Mouse (Mus musculus): ENCODE measurements around the gene Amot. TPM values are rescaled to one million over a fixed set of nuclear protein-coding genes. Genes with fewer than 3 reads are reported as not detected.

Gene Amot
- 10 to 100 TPM; 29.4 to 30.8 TPM for total RNA-seq (2021)
- long read RNA-seq: 0 reads

- DNase-seq (ENCODE audit: low spot score in 2 of 2): peak; percentile 65 to 75
Observed at GRCm38 (mm10) chrX:145504717-145505415, at the start of gene Amot. TSS of gene Amot (minus strand) at chrX:145505181.

- no peak for DNase-seq (ENCODE audit: low spot score in 2 of 2)
Observed at GRCm38 (mm10) chrX:145545060-145545459, 40.1 kb upstream of the Amot start.

- no peak for DNase-seq (ENCODE audit: low spot score in 2 of 2)
Observed at GRCm38 (mm10) chrX:145543602-145544490, 38.9 kb upstream of the Amot start.

GRCm38 (mm10) chrX:145541050-145541449, 36.1 kb upstream of the Amot start:
- DNase-seq (ENCODE audit: low spot score in 2 of 2): no peak

GRCm38 (mm10) chrX:145540321-145540720, 35.3 kb upstream of the Amot start:
- DNase-seq (ENCODE audit: low spot score in 2 of 2): no peak

GRCm38 (mm10) chrX:145529602-145530001, 24.6 kb upstream of the Amot start:
- DNase-seq (ENCODE audit: low spot score in 2 of 2): no peak

- DNase-seq (ENCODE audit: low spot score in 2 of 2): no peak
Observed at GRCm38 (mm10) chrX:145516322-145517066, 11.5 kb upstream of the Amot start.

GRCm38 (mm10) chrX:145515498-145516158, 10.6 kb upstream of the Amot start:
- no peak for DNase-seq (ENCODE audit: low spot score in 2 of 2)

- DNase-seq (ENCODE audit: low spot score in 2 of 2): no peak
Observed at GRCm38 (mm10) chrX:145510675-145511074, 5.7 kb upstream of the Amot start.

GRCm38 (mm10) chrX:145505457-145506201, 648 bp upstream of the Amot start:
- DNase-seq (ENCODE audit: low spot score in 2 of 2): peak; percentile 48 to 61

GRCm38 (mm10) chrX:145501666-145502355, 3.2 kb downstream of the Amot start:
- DNase-seq (ENCODE audit: low spot score in 2 of 2): no peak

- DNase-seq (ENCODE audit: low spot score in 2 of 2): no peak
Observed at GRCm38 (mm10) chrX:145499101-145499500, 5.9 kb downstream of the Amot start.

GRCm38 (mm10) chrX:145498691-145499090, 6.3 kb downstream of the Amot start:
- DNase-seq (ENCODE audit: low spot score in 2 of 2): no peak

GRCm38 (mm10) chrX:145497486-145497885, 7.5 kb downstream of the Amot start:
- DNase-seq (ENCODE audit: low spot score in 2 of 2): no peak

- no peak for DNase-seq (ENCODE audit: low spot score in 2 of 2)
Observed at GRCm38 (mm10) chrX:145495381-145495780, 9.6 kb downstream of the Amot start.

- DNase-seq (ENCODE audit: low spot score in 2 of 2): no peak
Observed at GRCm38 (mm10) chrX:145490821-145491220, 14.2 kb downstream of the Amot start.

GRCm38 (mm10) chrX:145490417-145490816, 14.6 kb downstream of the Amot start:
- no peak for DNase-seq (ENCODE audit: low spot score in 2 of 2)

- no peak for DNase-seq (ENCODE audit: low spot score in 2 of 2)
Observed at GRCm38 (mm10) chrX:145489950-145490349, 15.0 kb downstream of the Amot start.

- no peak for DNase-seq (ENCODE audit: low spot score in 2 of 2)
Observed at GRCm38 (mm10) chrX:145485495-145485894, 19.5 kb downstream of the Amot start.

Measured in layer of hippocampus, postnatal 10 days (tissue).